Mouse (Mus musculus) kidney, adult 2 months (tissue): ENCODE measurements at regions not wholly inside any gene's neighbourhood (a gene's known extent, or its start where the extent isn't known, plus 50 kb on each side); places are given as distances from the start of the nearest gene placed in this dataset.

Source experiments
- DNase-seq: peaks from one replicate; pipeline ENCODE4 v3.0.0; 2021
- H3K27ac ChIP-seq: fragments of 200-500 bp; 2 replicates; pipeline ENCODE4 v1.5.1; 2012; ENCODE audit warnings: low read depth, low read length, control low read depth, inconsistent platforms; ENCODE audit not compliant: insufficient read depth
- H3K27me3 ChIP-seq: fragments of 200-500 bp; replicated peaks from 2 replicates; pipeline ENCODE4 v1.6.1; 2012; ENCODE audit warnings: mild to moderate bottlenecking, moderate library complexity, low read length, inconsistent platforms; ENCODE audit not compliant: control insufficient read depth, insufficient read depth
- H3K36me3 ChIP-seq: fragments of 200-500 bp; 2 replicates; pipeline ENCODE4 v1.6.1; 2012; ENCODE audit warnings: mild to moderate bottlenecking, moderate library complexity, low read length, inconsistent platforms; ENCODE audit not compliant: control insufficient read depth, insufficient read depth
- H3K4me1 ChIP-seq: fragments of 200-500 bp; 2 replicates; pipeline ENCODE4 v1.6.1; 2011; ENCODE audit warnings: low read length; ENCODE audit not compliant: control insufficient read depth, insufficient read depth
- H3K4me3 ChIP-seq: fragments of 200-500 bp; 2 replicates; pipeline ENCODE4 v1.5.1; 2011; ENCODE audit warnings: mild to moderate bottlenecking, low read depth, low read length, control low read depth; ENCODE audit not compliant: insufficient read depth
- CTCF ChIP-seq: fragments of 200-500 bp; conservative IDR thresholded peaks from 2 replicates; pipeline ENCODE4 v1.5.1; 2011; ENCODE audit warnings: low read depth, mild to moderate bottlenecking, control low read depth, low read length, moderate library complexity, mixed read lengths; ENCODE audit not compliant: insufficient read depth, insufficient read length
- POLR2A ChIP-seq: fragments of 200-500 bp; IDR thresholded peaks from one replicate; pipeline ENCODE4 v1.6.1; 2011; ENCODE audit warnings: low read depth, low read length, control low read depth
- WGBS: fragments of 180-500 bp; shearing (Covaris S2); methylation state at CpG from one replicate; pipeline ENCODE4 v1.1.7; 2018; 5-methylcytosine and 5-hydroxymethylcytosine counted together

- H3K27ac ChIP-seq = no peak overlapping the region
- no peaks in the 10 kb centered on the region for H3K4me1 ChIP-seq
- WGBS = 89% methylated on average over 4 of the region's 4 CpGs
- no peak for DNase-seq
- TF ChIP-seq CTCF (no peak), POLR2A (no peak)
- no peaks in the 10 kb centered on the region for H3K27me3 ChIP-seq
- H3K36me3 ChIP-seq = no peaks in the 10 kb centered on the region
- no peak overlapping the region for H3K4me3 ChIP-seq
Measured at GRCm38 (mm10) chr13:107710368-107710767, 333.9 kb upstream of the Smim15 start.

- Histone ChIP-seq H3K27ac (no peak overlapping the region), H3K36me3 (no peaks in the 10 kb centered on the region), H3K4me3 (no peak overlapping the region), H3K27me3 (no peaks in the 10 kb centered on the region), H3K4me1 (no peaks in the 10 kb centered on the region)
- 82% methylated on average over 2 of the region's 2 CpGs for WGBS
- TF ChIP-seq CTCF (no peak), POLR2A (no peak)
- no peak for DNase-seq
Measured at GRCm38 (mm10) chr13:107709828-107710227, 334.4 kb upstream of the Smim15 start.

GRCm38 (mm10) chr13:107703736-107704135 lies 340.5 kb upstream of the Smim15 start:
- H3K27ac ChIP-seq = no peak overlapping the region
- WGBS = 76% methylated on average over 7 of the region's 7 CpGs
- H3K27me3 ChIP-seq = no peaks in the 10 kb centered on the region
- no peak for DNase-seq
- H3K36me3 ChIP-seq = no peaks in the 10 kb centered on the region
- H3K4me3 ChIP-seq = no peak overlapping the region
- peaks cover 8% of the 10 kb centered on the region; the same call in 1 of the 2 replicates for H3K4me1 ChIP-seq
- no peak for TF ChIP-seq CTCF
- TF ChIP-seq POLR2A = no peak

GRCm38 (mm10) chr13:107700268-107701139 lies 343.7 kb upstream of the Smim15 start:
- WGBS = 35% methylated on average over 10 of the region's 10 CpGs
- H3K27me3 ChIP-seq = no peaks in the 10 kb centered on the region
- no peak overlapping the region for H3K4me3 ChIP-seq
- peaks cover 8% of the 10 kb centered on the region; the same call in 1 of the 2 replicates for H3K4me1 ChIP-seq
- DNase-seq = peak; percentile 23
- no peaks in the 10 kb centered on the region for H3K36me3 ChIP-seq
- H3K27ac ChIP-seq = no peak overlapping the region
- no peak for TF ChIP-seq POLR2A
- TF ChIP-seq CTCF = no peak

GRCm38 (mm10) chr13:107699251-107699650 lies 345.0 kb upstream of the Smim15 start:
- Histone ChIP-seq H3K27ac (no peak overlapping the region), H3K4me3 (no peak overlapping the region), H3K36me3 (no peaks in the 10 kb centered on the region), H3K27me3 (no peaks in the 10 kb centered on the region), H3K4me1 (peaks cover 8% of the 10 kb centered on the region; the same call in 1 of the 2 replicates)
- no peak for TF ChIP-seq POLR2A
- TF ChIP-seq CTCF = no peak
- 77% methylated on average over 5 of the region's 5 CpGs for WGBS
- DNase-seq = no peak

GRCm38 (mm10) chr13:107698345-107698744 lies 345.9 kb upstream of the Smim15 start:
- H3K4me3 ChIP-seq = no peak overlapping the region
- H3K4me1 ChIP-seq = peaks cover 8% of the 10 kb centered on the region; the same call in 1 of the 2 replicates
- no peaks in the 10 kb centered on the region for H3K36me3 ChIP-seq
- no peak overlapping the region for H3K27ac ChIP-seq
- no peak for DNase-seq
- no peaks in the 10 kb centered on the region for H3K27me3 ChIP-seq
- no peak for TF ChIP-seq POLR2A
- TF ChIP-seq CTCF = no peak
- WGBS = 96% methylated on average over 7 of the region's 7 CpGs

- TF ChIP-seq CTCF (no peak), POLR2A (no peak)
- Histone ChIP-seq H3K27me3 (no peaks in the 10 kb centered on the region), H3K4me1 (no peaks in the 10 kb centered on the region; the same call in 1 of the 2 replicates), H3K27ac (no peak overlapping the region; the same call in 1 of the 2 replicates), H3K36me3 (no peaks in the 10 kb centered on the region), H3K4me3 (no peak overlapping the region)
- WGBS = 42% methylated on average over 5 of the region's 5 CpGs
- peak; percentile 43 for DNase-seq
Measured at GRCm38 (mm10) chr13:107692123-107692830, 352.0 kb upstream of the Smim15 start.
